Mouse (Mus musculus): ENCODE data around the gene Dnajc21.
A peak's percentile ranks its signal among the peaks of the same experiment; 100 is the strongest.
"Not testable (repeated sequence)": the region's sequence is repeated elsewhere in the genome, so short reads cannot be mapped to it uniquely, and the experiment has no call there.

The Dnajc21 gene

GRCm38 (mm10) chr15:10470151-10470831 is at the start of gene Dnajc21:
TSS of gene Dnajc21 (minus strand) at chr15:10470516.
- DNase-seq (ENCODE audit: low read depth, low spot score): peak; percentile 77

- DNase-seq (ENCODE audit: low read depth, low spot score): no peak
Observed at GRCm38 (mm10) chr15:10515166-10515565, 44.9 kb upstream of the Dnajc21 start.

GRCm38 (mm10) chr15:10506099-10506498 is 35.8 kb upstream of the Dnajc21 start:
- peak; percentile 60 for DNase-seq (ENCODE audit: low read depth, low spot score)

GRCm38 (mm10) chr15:10500838-10501719 is 30.8 kb upstream of the Dnajc21 start:
- no peak for DNase-seq (ENCODE audit: low read depth, low spot score)

GRCm38 (mm10) chr15:10500035-10500434 is 29.7 kb upstream of the Dnajc21 start:
- no peak for DNase-seq (ENCODE audit: low read depth, low spot score)

GRCm38 (mm10) chr15:10499593-10499992 is 29.3 kb upstream of the Dnajc21 start:
- no peak for DNase-seq (ENCODE audit: low read depth, low spot score)

GRCm38 (mm10) chr15:10496696-10497095 is 26.4 kb upstream of the Dnajc21 start:
- DNase-seq (ENCODE audit: low read depth, low spot score): not testable (repeated sequence)

- DNase-seq (ENCODE audit: low read depth, low spot score): no peak
Observed at GRCm38 (mm10) chr15:10495944-10496343, 25.6 kb upstream of the Dnajc21 start.

- DNase-seq (ENCODE audit: low read depth, low spot score): no peak
Observed at GRCm38 (mm10) chr15:10490101-10490500, 19.8 kb upstream of the Dnajc21 start.

GRCm38 (mm10) chr15:10487246-10487645 is 16.9 kb upstream of the Dnajc21 start:
- DNase-seq (ENCODE audit: low read depth, low spot score): no peak

- no peak for DNase-seq (ENCODE audit: low read depth, low spot score)
Observed at GRCm38 (mm10) chr15:10486365-10486839, 16.1 kb upstream of the Dnajc21 start.

- peak; percentile 92 for DNase-seq (ENCODE audit: low read depth, low spot score)
Observed at GRCm38 (mm10) chr15:10485484-10486364, 15.4 kb upstream of the Dnajc21 start, which contains the start of the genes Brix1 and Rad1. TSS of gene Brix1 (minus strand) at chr15:10485947. TSS of gene Rad1 (plus strand) at chr15:10486018.

GRCm38 (mm10) chr15:10470941-10471340 is 625 bp upstream of the Dnajc21 start:
- DNase-seq (ENCODE audit: low read depth, low spot score): no peak

- no peak for DNase-seq (ENCODE audit: low read depth, low spot score)
Observed at GRCm38 (mm10) chr15:10469641-10470150, 620 bp downstream of the Dnajc21 start.

- no peak for DNase-seq (ENCODE audit: low read depth, low spot score)
Observed at GRCm38 (mm10) chr15:10468761-10469160, 1.6 kb downstream of the Dnajc21 start.

GRCm38 (mm10) chr15:10464678-10465077 is 5.6 kb downstream of the Dnajc21 start:
- no peak for DNase-seq (ENCODE audit: low read depth, low spot score)

GRCm38 (mm10) chr15:10463555-10463954 is 6.8 kb downstream of the Dnajc21 start:
- no peak for DNase-seq (ENCODE audit: low read depth, low spot score)

- no peak for DNase-seq (ENCODE audit: low read depth, low spot score)
Observed at GRCm38 (mm10) chr15:10460986-10461385, 9.3 kb downstream of the Dnajc21 start.

GRCm38 (mm10) chr15:10447102-10447501 is 23.2 kb downstream of the Dnajc21 start:
- no peak for DNase-seq (ENCODE audit: low read depth, low spot score)

GRCm38 (mm10) chr15:10442275-10442674 is 28.0 kb downstream of the Dnajc21 start:
- DNase-seq (ENCODE audit: low read depth, low spot score): peak; percentile 18

- DNase-seq (ENCODE audit: low read depth, low spot score): no peak
Observed at GRCm38 (mm10) chr15:10441493-10441892, 28.8 kb downstream of the Dnajc21 start.

All from skeletal muscle tissue, adult 2 months (tissue).